Mouse (Mus musculus) ES-Bruce4 (cell line): ENCODE measurements around the gene Tcte2.

Experiments
- EP300 ChIP-seq: IDR thresholded peaks from 2 replicates; pipeline ENCODE4 v1.6.1; 2011; ENCODE audit warnings: low read depth, low read length; ENCODE audit not compliant: insufficient read depth
- POLR2A ChIP-seq: IDR thresholded peaks from one replicate; pipeline ENCODE4 v1.8.1; 2011; ENCODE audit warnings: low read length; ENCODE audit not compliant: insufficient read depth

DNA sequence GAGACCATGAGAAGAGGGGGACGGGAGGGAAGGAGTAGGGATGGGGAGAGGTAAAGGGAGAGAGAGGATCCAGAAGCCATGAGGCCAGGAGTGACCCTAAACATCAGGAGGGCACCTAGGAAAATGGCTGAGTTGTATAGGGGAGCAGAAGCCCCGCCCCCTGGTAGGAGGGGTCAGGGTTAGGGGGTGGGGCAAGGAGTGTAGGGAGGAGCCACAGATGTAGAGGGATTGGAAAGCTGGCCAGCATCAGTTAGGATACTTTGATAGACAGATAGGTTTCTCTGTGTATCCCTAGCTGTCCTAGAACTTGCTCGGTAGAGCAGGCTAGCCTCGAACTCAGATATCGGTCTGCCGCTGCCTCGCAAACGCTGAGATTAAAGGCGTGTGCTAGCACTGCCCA lies 13.9 kb downstream of the Tcte2 start:
- TF ChIP-seq EP300 = no peak
- TF ChIP-seq POLR2A = no peak
